Mouse (Mus musculus) kidney, adult 11 months (tissue): ENCODE data around the gene Slc30a1.
A peak's percentile ranks its signal among the peaks of the same experiment; 100 is the strongest.

Source experiments
- DNase-seq: peaks from one replicate; pipeline ENCODE4 v3.0.0; 2022

Slc30a1 gene

DNA sequence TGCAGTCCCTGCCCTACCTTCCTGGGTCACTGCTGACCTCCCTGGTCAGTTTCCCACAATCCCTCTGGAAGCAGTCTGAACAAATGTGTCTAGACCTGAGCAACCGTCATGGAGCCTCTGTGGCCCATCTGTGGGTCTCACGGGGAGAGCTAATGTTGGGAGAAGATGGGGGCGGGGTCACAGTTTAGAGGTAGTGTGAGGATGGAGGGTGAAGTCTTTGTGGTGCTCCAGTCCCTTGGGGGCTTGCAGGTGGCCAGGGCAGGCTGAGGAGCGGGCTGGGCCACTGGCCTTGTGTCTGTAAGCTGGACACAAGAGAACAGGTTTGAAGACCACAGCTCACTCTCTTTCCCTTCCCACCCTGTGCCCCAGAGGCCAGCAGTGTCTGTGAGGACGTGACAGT, 39.2 kb downstream of the Slc30a1 start:
- no peak for DNase-seq

DNA sequence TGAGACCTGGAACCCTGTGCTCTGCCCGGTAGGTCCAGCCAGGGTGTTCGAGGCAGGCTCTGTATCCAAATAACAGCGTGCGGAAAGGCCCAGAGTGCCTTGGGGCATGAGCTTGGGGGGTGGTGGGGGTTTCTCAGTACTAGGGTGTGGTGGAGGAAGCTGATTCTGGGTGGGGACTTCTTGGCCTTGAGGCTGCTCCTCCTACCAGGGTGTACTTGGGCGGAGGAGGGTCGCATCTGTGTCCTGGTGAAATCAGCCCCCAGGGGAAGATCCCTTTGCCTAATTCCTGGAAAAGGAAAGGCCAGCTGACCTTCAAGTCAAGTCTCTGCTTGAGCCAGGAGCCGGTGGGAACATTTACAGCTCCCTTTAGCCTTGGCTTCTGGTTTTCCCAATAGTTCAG, 39.7 kb downstream of the Slc30a1 start:
- no peak for DNase-seq

DNA sequence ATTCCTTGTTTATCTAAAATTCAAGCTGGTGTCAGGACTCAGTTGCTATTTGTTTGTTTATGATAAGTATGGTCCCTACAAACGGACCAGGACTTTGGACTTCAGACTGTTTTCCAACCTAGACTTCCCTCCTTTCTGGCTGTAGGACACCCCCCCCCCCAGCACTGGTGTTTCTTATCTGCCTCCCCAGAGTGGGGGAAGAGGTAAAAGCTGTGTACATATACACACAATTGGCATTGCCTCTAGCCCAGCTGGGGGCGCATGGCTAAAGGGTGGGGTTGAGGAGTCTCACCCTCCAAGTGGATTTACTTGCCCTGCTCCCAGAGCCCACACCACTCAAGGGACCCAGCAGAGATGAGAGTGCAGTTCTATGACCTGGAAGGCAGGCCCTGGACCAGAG, 40.3 kb downstream of the Slc30a1 start:
- DNase-seq = no peak

DNA sequence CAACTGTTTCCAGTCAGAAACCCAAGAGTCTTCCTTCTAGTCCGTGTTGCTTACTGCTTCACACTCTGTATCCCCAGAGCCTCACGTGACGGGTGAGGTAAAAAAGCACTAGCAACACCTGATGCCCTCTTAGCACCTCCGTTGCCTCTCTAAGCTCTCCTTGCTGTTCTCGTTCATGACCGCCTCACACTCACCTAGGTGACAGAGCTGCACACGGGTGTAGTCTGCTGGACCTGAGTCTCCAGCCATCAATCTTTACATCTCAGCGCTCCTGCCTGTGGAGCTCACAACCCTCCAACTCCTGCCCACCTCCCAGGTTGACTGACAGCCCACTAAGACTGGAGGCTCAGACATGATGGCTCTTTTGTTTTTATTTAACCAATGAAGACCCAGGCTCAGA, 41.2 kb downstream of the Slc30a1 start:
- DNase-seq = no peak

DNA sequence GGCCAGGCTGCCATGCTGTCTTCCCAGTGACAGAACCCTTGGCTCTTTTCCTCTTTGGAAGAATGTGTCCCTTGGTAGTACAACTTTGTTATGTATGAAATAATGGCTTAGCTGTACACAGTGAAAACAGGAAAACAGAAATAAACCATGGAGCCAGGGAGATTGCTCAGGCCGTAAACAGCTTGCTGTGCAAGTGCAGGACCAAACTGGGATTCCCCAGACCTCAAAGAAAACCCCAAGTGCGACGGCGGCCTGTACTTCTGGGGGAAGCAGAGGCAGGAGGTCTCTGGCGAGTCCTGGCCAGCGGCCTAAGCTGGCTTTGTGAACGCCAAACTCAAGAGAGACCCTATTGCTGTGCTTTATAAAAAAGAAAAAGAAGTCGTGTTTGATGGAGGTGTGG, 42.0 kb downstream of the Slc30a1 start:
- DNase-seq = no peak

DNA sequence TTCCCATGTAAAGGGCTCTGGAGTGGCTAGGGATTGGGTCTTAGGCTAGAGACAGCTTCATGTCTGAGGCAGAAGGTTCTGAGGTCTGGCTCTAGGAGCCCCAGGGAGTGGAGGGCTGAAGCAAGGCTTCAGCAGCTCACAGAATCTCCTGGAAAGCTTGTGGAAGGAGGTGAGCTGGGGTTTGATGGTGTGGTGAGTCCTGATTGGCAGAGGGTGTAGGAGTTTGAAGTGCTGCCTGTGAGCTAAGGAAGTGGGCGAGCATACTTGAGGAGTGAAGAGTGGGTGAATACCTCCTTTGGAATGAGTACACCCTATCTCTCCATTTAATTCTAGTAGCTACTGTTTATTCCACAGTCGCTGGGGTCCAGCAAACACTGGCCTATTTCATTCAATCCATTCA, 44.0 kb downstream of the Slc30a1 start:
- no peak for DNase-seq

DNA sequence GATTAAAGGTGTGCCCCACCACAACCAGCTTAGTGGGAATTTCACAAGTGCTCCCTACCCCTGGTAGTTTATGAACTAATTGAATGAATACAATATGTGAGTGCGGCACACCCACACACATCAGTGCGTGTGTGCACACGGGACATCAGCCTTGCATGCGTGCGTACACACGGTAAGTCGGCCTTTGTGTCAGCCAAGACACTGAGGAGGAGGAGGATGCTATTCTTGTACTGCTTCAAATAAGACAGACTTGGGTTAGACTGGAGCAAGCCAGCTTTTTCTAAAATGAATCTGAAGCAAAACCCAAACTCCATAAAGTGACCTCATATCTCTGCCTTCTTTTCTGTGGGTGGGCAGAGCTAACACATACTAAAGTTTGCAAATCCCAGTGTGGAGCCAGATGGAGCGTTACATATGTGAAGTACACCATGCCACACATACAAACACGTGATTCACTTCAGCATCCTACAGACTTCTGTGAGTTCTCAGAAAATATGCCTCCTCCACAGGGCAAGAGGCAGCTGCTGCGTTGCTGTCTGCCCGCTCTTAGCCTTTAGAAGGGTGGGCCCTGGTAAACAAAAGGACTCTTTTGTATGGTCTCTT, 46.3 kb downstream of the Slc30a1 start:
- no peak for DNase-seq

DNA sequence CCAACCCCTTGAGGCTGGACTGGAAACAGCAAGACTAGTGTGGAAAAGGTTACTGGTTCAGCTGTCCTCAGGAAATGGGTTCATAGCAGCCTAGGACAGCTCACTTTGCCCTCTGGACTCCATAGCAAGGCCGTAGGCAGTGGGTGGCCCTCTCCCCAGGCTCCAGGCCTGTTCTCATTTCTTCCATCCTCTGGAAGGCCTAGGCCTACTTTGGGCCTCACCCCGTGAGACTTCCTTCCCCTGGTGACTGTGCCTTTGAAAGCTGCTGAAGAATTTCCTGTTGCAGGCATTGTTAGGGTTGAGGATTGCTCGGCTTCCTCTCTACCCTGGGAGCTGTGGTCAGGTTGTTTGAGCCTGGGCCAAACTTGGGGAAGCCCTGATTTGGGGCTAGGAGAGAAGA, 48.5 kb downstream of the Slc30a1 start:
- peak; percentile 63 for DNase-seq

DNA sequence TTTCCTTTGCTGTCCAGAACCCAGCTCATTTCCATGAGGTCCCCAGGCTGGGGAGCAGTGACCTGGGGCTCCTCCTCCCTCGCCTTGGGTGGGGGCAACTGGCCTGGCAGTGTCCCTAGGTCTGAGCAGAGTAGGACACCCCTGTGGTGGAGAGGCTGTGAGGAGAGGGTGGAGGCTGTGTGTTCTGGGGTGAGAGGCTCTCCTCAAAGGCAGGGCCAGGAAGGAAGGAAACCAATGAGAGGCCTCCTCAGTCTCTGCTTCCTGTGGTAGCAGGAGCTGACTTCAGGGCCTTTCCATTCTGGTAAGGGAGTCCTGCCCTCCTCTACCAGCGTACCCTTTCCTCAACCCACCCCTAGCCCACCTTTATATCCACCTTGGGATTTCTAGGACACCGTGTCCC, 49.7 kb downstream of the Slc30a1 start:
- peak; percentile 57 for DNase-seq

DNA sequence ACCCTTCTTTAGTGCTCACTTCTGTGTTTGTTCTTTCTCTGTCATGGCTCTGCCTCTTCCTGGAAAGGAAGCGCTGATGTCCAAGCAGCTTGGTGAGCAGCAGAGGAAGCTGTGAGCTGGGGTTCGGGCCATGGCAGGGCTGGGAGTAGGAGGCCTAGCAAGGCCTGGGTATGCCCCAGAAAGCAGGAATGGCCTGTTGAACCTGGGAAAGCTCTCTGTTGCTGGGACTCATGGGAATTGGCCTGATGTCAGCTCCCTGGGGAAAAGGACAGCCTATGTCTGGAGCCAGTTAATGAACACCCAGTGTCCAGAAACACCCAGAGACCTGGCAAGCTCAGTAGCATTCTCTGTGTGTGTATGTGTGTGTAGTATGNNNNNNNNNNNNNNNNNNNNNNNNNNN, 50.3 kb downstream of the Slc30a1 start:
- DNase-seq = peak; percentile 91

DNA sequence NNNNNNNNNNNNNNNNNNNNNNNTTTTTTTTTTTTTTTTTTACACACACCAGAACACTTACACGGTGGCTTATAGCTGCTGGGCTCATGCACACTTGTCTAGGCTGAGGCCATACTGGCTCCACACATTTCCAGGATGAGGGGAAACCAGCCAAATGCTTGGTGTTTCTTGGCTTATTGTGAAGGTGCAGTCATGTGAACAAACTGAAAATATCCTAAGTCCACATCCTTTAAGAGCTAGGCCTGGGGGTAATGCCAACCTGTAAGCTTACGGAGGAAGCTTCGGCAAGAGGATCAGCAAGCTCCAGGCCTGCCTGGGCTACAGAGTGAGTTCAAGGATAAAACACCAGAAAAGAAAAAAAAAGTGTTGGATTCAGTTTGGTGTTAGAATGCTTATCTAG, 50.8 kb downstream of the Slc30a1 start:
- peak; percentile 78 for DNase-seq

DNA sequence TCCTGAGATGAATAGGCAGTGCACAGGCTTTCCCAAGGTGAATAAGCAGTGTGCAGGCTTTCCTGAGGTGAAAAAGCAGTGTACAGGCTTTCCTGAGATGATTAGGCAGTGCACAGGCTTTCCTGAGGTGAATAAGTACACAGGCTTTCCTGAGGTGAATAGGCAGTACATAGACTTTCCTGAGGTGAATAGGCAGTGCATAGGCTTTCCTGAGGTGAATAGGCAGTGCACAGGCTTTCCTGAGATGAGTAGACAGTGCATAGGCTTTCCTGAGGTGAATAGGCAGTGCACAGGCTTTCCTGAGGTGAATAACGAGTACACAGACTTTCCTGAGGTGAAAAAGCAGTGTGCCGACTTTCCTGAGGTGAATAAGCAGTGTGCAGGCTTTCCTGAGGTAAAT, 54.4 kb downstream of the Slc30a1 start:
- DNase-seq = no peak
